Mouse (Mus musculus) intestine, embryonic 14.5 days (tissue): ENCODE data around the gene Vamp2. TPM values are rescaled to one million over a fixed set of nuclear protein-coding genes. Genes with fewer than 3 reads are reported as not detected.

Experiments
- ATAC-seq: fragments of 200-750 bp; cut with Nextera tagmentation; replicated peaks from 2 replicates; pipeline ENCODE4 v1.8.0; 2017; ENCODE audit warnings: low read depth, moderate number of reproducible peaks, moderate TSS enrichment, moderate library complexity; ENCODE audit not compliant: low FRiP score, low TSS enrichment
- DNase-seq: peaks from one replicate; pipeline ENCODE4 v3.0.0-alpha.2; 2018; ENCODE audit warnings: low spot score
- H3K27ac ChIP-seq: fragments of 300-500 bp; sonication (generic); 2 replicates; pipeline ENCODE4 v1.5.1; 2014; ENCODE audit warnings: low read depth, mild to moderate bottlenecking, control low read depth
- H3K27me3 ChIP-seq: fragments of 300-500 bp; sonication (generic); replicated peaks from 2 replicates; pipeline ENCODE4 v1.6.1; 2014; ENCODE audit warnings: low read length, control low read depth; ENCODE audit not compliant: control insufficient read depth, insufficient read depth
- H3K36me3 ChIP-seq: fragments of 300-500 bp; sonication (generic); 2 replicates; pipeline ENCODE4 v1.6.1; 2014; ENCODE audit warnings: low read length, control low read depth; ENCODE audit not compliant: control insufficient read depth, insufficient read depth
- H3K4me1 ChIP-seq: fragments of 300-500 bp; sonication (generic); replicated peaks from 2 replicates; pipeline ENCODE4 v1.6.1; 2014; ENCODE audit warnings: low read length, control low read depth, mixed read lengths; ENCODE audit not compliant: control insufficient read depth, insufficient read depth
- H3K4me2 ChIP-seq: fragments of 300-500 bp; sonication (generic); 2 replicates; pipeline ENCODE4 v1.6.1; 2014; ENCODE audit warnings: low read length
- H3K4me3 ChIP-seq: fragments of 300-500 bp; sonication (generic); 2 replicates; pipeline ENCODE4 v1.5.1; 2014; ENCODE audit warnings: low read depth, low read length, control low read depth, mixed read lengths
- H3K9ac ChIP-seq: fragments of 300-500 bp; sonication (generic); 2 replicates; pipeline ENCODE4 v1.6.1; 2014; ENCODE audit warnings: mild to moderate bottlenecking, low read length
- H3K9me3 ChIP-seq: fragments of 300-500 bp; sonication (generic); 2 replicates; pipeline ENCODE4 v1.6.1; 2016; ENCODE audit warnings: low read length, control low read depth; ENCODE audit not compliant: control insufficient read depth
- WGBS: fragments of 180-500 bp; shearing (Covaris S2); extraction: QIAGEN DNeasy Blood & Tissue Kit; methylation state at CpG from one replicate; pipeline ENCODE4 v1.1.7; 2014; 5-methylcytosine and 5-hydroxymethylcytosine counted together
- polyA plus RNA-seq: library from polyadenylated mRNA; unstranded; fragments of >200 nt; fragmentation: Nextera tagmentation; extraction: Ambion mirVana; gene quantifications from 2 replicates; pipeline ENCODE4 v1.2.1, GENCODE M21; 2014

The Vamp2 gene
- polyA plus RNA-seq, 1 experiment from 2014 or later: 76.7 TPM

- Histone ChIP-seq H3K4me2 (no peak overlapping the region), H3K9me3 (no peaks in the 10 kb centered on the region), H3K4me1 (peaks cover 18% of the 10 kb centered on the region), H3K4me3 (no peak overlapping the region), H3K36me3 (no peaks in the 10 kb centered on the region), H3K27me3 (no peaks in the 10 kb centered on the region), H3K27ac (0 out of 2 replicates have a peak overlapping the region, but pooled peaks have one; percentile 94), H3K9ac (no peak overlapping the region)
- WGBS: 47% methylated on average over 2 of the region's 2 CpGs
- DNase-seq (no peak), ATAC-seq (no peak)
Observed at GRCm38 (mm10) chr11:69074776-69075069, 13.6 kb upstream of the Vamp2 start.

- Histone ChIP-seq H3K4me3 (no peak overlapping the region), H3K4me1 (peaks cover 18% of the 10 kb centered on the region), H3K9ac (no peak overlapping the region), H3K4me2 (no peak overlapping the region), H3K27ac (no peak overlapping the region), H3K9me3 (no peaks in the 10 kb centered on the region), H3K27me3 (no peaks in the 10 kb centered on the region), H3K36me3 (no peaks in the 10 kb centered on the region)
- 59% methylated on average over 8 of the region's 9 CpGs for WGBS
- no peak for ATAC-seq
- DNase-seq: no peak
Observed at GRCm38 (mm10) chr11:69075764-69076479, 12.4 kb upstream of the Vamp2 start.

- Histone ChIP-seq H3K9ac (no peak overlapping the region), H3K36me3 (no peaks in the 10 kb centered on the region), H3K4me3 (no peak overlapping the region), H3K27ac (no peak overlapping the region), H3K27me3 (no peaks in the 10 kb centered on the region), H3K4me2 (no peak overlapping the region), H3K9me3 (no peaks in the 10 kb centered on the region), H3K4me1 (peaks cover 12% of the 10 kb centered on the region)
- ATAC-seq (no peak), DNase-seq (no peak)
- WGBS: 74% methylated on average over 5 of the region's 5 CpGs
Observed at GRCm38 (mm10) chr11:69076572-69076971, 11.7 kb upstream of the Vamp2 start.

- Histone ChIP-seq H3K4me2 (no peak overlapping the region), H3K27me3 (no peaks in the 10 kb centered on the region), H3K4me1 (peaks cover 8% of the 10 kb centered on the region), H3K36me3 (no peaks in the 10 kb centered on the region), H3K27ac (no peak overlapping the region), H3K9ac (no peak overlapping the region), H3K4me3 (no peak overlapping the region), H3K9me3 (no peaks in the 10 kb centered on the region)
- WGBS: 77% methylated on average over 9 of the region's 9 CpGs
- DNase-seq (no peak), ATAC-seq (no peak)
Observed at GRCm38 (mm10) chr11:69077316-69077715, 11.0 kb upstream of the Vamp2 start.

GRCm38 (mm10) chr11:69078041-69078440, 10.2 kb upstream of the Vamp2 start:
- ATAC-seq (no peak), DNase-seq (no peak)
- 67% methylated on average over 6 of the region's 6 CpGs for WGBS
- no peak overlapping the region for H3K27ac ChIP-seq
- no peaks in the 10 kb centered on the region for H3K9me3 ChIP-seq
- no peak overlapping the region for H3K9ac ChIP-seq
- H3K36me3 ChIP-seq: no peaks in the 10 kb centered on the region
- H3K27me3 ChIP-seq: no peaks in the 10 kb centered on the region
- H3K4me2 ChIP-seq: no peak overlapping the region
- peaks cover 3% of the 10 kb centered on the region; the same call in 1 of the 2 replicates for H3K4me1 ChIP-seq
- H3K4me3 ChIP-seq: no peak overlapping the region

- no peaks in the 10 kb centered on the region for H3K36me3 ChIP-seq
- H3K4me3 ChIP-seq: no peak overlapping the region
- no peak for DNase-seq
- H3K4me1 ChIP-seq: peaks cover 3% of the 10 kb centered on the region; the same call in 1 of the 2 replicates
- no peaks in the 10 kb centered on the region for H3K27me3 ChIP-seq
- ATAC-seq: no peak
- H3K9ac ChIP-seq: no peak overlapping the region
- no peaks in the 10 kb centered on the region for H3K9me3 ChIP-seq
- WGBS: 59% methylated on average over 5 of the region's 5 CpGs
- no peak overlapping the region for H3K27ac ChIP-seq
- no peak overlapping the region for H3K4me2 ChIP-seq
Observed at GRCm38 (mm10) chr11:69078805-69079438, 9.4 kb upstream of the Vamp2 start.

GRCm38 (mm10) chr11:69080102-69080854, 8.0 kb upstream of the Vamp2 start:
- Histone ChIP-seq H3K27me3 (no peaks in the 10 kb centered on the region), H3K4me1 (no peaks in the 10 kb centered on the region), H3K9ac (no peak overlapping the region), H3K27ac (no peak overlapping the region), H3K9me3 (no peaks in the 10 kb centered on the region), H3K4me3 (no peak overlapping the region), H3K36me3 (no peaks in the 10 kb centered on the region), H3K4me2 (no peak overlapping the region)
- ATAC-seq (no peak), DNase-seq (no peak)
- 74% methylated on average over 15 of the region's 15 CpGs for WGBS

- Histone ChIP-seq H3K4me2 (no peak overlapping the region), H3K27me3 (no peaks in the 10 kb centered on the region), H3K4me1 (no peaks in the 10 kb centered on the region), H3K9ac (no peak overlapping the region), H3K27ac (no peak overlapping the region), H3K36me3 (no peaks in the 10 kb centered on the region), H3K9me3 (no peaks in the 10 kb centered on the region), H3K4me3 (no peak overlapping the region)
- 89% methylated on average over 8 of the region's 8 CpGs for WGBS
- ATAC-seq (no peak), DNase-seq (no peak)
Observed at GRCm38 (mm10) chr11:69080855-69081222, 7.5 kb upstream of the Vamp2 start.
